Mouse (Mus musculus) cerebellum, adult 11-12 months (tissue): ENCODE results near the gene Snd1.

ENCODE experiments used
- DNase-seq: peaks from one replicate; pipeline ENCODE4 v3.0.0; 2022

Gene Snd1

GRCm38 (mm10) chr6:28550255-28551004 is 75.5 kb downstream of the Snd1 start:
- DNase-seq, result no peak

GRCm38 (mm10) chr6:28554470-28554869 is 79.5 kb downstream of the Snd1 start:
- no peak for DNase-seq

- no peak for DNase-seq
Observed at GRCm38 (mm10) chr6:28555002-28555401, 80.1 kb downstream of the Snd1 start.

GRCm38 (mm10) chr6:28555428-28555827 is 80.5 kb downstream of the Snd1 start:
- no peak for DNase-seq

GRCm38 (mm10) chr6:28557728-28558127 is 82.8 kb downstream of the Snd1 start:
- DNase-seq, result no peak

- DNase-seq, result no peak
Observed at GRCm38 (mm10) chr6:28559419-28559818, 84.5 kb downstream of the Snd1 start.

- DNase-seq, result no peak
Observed at GRCm38 (mm10) chr6:28561291-28561995, 86.5 kb downstream of the Snd1 start.

- DNase-seq, result no peak
Observed at GRCm38 (mm10) chr6:28562323-28563044, 87.5 kb downstream of the Snd1 start.

- no peak for DNase-seq
Observed at GRCm38 (mm10) chr6:28567978-28568377, 93.0 kb downstream of the Snd1 start.

- no peak for DNase-seq
Observed at GRCm38 (mm10) chr6:28571946-28572345, 97.0 kb downstream of the Snd1 start.

GRCm38 (mm10) chr6:28572991-28573759 is 98.2 kb downstream of the Snd1 start:
- no peak for DNase-seq

GRCm38 (mm10) chr6:28576356-28577264 is 101.7 kb downstream of the Snd1 start:
- DNase-seq, result peak; percentile 60

- no peak for DNase-seq
Observed at GRCm38 (mm10) chr6:28582847-28583246, 107.9 kb downstream of the Snd1 start.

GRCm38 (mm10) chr6:28583399-28583798 is 108.5 kb downstream of the Snd1 start:
- no peak for DNase-seq

- DNase-seq, result no peak
Observed at GRCm38 (mm10) chr6:28586806-28587205, 111.9 kb downstream of the Snd1 start.

- DNase-seq, result no peak
Observed at GRCm38 (mm10) chr6:28588494-28589171, 113.7 kb downstream of the Snd1 start.

GRCm38 (mm10) chr6:28592323-28592893 is 117.5 kb downstream of the Snd1 start:
- no peak for DNase-seq

GRCm38 (mm10) chr6:28593708-28594107 is 118.8 kb downstream of the Snd1 start:
- DNase-seq, result no peak

GRCm38 (mm10) chr6:28594759-28595158 is 119.8 kb downstream of the Snd1 start:
- no peak for DNase-seq

GRCm38 (mm10) chr6:28595231-28595630 is 120.3 kb downstream of the Snd1 start:
- DNase-seq, result no peak

GRCm38 (mm10) chr6:28597266-28597665 is 122.3 kb downstream of the Snd1 start:
- no peak for DNase-seq
